Mouse (Mus musculus): Measurements from ENCODE around the gene Atp2a2. TPM values are rescaled to one million over a fixed set of nuclear protein-coding genes. Genes with fewer than 3 reads are reported as not detected.
A peak's percentile ranks its signal among the peaks of the same experiment; 100 is the strongest.

The Atp2a2 gene
- total and polyA plus RNA-seq, 2 experiments from 2014 or later: 785 to 2,277 TPM

GRCm38 (mm10) chr5:122503015-122503759 lies 1.2 kb upstream of the Atp2a2 start:
- Histone ChIP-seq H3K4me2 (ENCODE audit: low read depth, low read length) (peak overlapping the region; percentile 67), H3K27ac (ENCODE audit: low read depth) (peak overlapping the region; percentile 100), H3K9ac (replicated peaks; ENCODE audit: low read depth, low read length) (peak overlapping the region; percentile 82), H3K4me3 (ENCODE audit: low read depth, low read length) (peak overlapping the region; percentile 97), H3K9me3 (replicated peaks; ENCODE audit: control insufficient read depth, low read length) (no peaks in the 10 kb centered on the region), H3K27me3 (ENCODE audit: control insufficient read depth, insufficient read depth, low read length) (no peaks in the 10 kb centered on the region), H3K36me3 (replicated peaks; ENCODE audit: control insufficient read depth, insufficient read depth, low read length) (peaks cover 4% of the 10 kb centered on the region; the same call in 1 of the 2 replicates), H3K4me1 (ENCODE audit: control insufficient read depth, insufficient read depth) (peaks cover 11% of the 10 kb centered on the region)
- WGBS: 38% methylated on average over 15 of the region's 15 CpGs
- no peak for TF ChIP-seq CTCF (IDR thresholded peaks at IDR 0.05; ENCODE audit: low read depth)
- no peak for TF ChIP-seq EP300 (IDR thresholded peaks at IDR 0.05; ENCODE audit: low read depth)
- ATAC-seq (ENCODE audit: insufficient read depth, low read depth) (no peak), DNase-seq (ENCODE audit: low spot score) (no peak)

GRCm38 (mm10) chr5:122501101-122502076 lies 636 bp downstream of the Atp2a2 start:
- Histone ChIP-seq H3K9me3 (replicated peaks; ENCODE audit: control insufficient read depth, low read length) (no peaks in the 10 kb centered on the region), H3K4me1 (ENCODE audit: control insufficient read depth, insufficient read depth) (peaks cover 11% of the 10 kb centered on the region), H3K36me3 (replicated peaks; ENCODE audit: control insufficient read depth, insufficient read depth, low read length) (peaks cover 18% of the 10 kb centered on the region), H3K27ac (ENCODE audit: low read depth) (peak overlapping the region; percentile 100), H3K9ac (replicated peaks; ENCODE audit: low read depth, low read length) (peak overlapping the region; percentile 100), H3K4me2 (ENCODE audit: low read depth, low read length) (peak overlapping the region; percentile 66), H3K27me3 (ENCODE audit: control insufficient read depth, insufficient read depth, low read length) (no peaks in the 10 kb centered on the region), H3K4me3 (ENCODE audit: low read depth, low read length) (peak overlapping the region; percentile 97)
- ATAC-seq (ENCODE audit: insufficient read depth, low read depth) (peak; percentile 18), DNase-seq (ENCODE audit: low spot score) (no peak)
- WGBS: under 1% methylated on average over 100 of the region's 113 CpGs
- TF ChIP-seq CTCF (IDR thresholded peaks at IDR 0.05; ENCODE audit: low read depth) (no peak), EP300 (IDR thresholded peaks at IDR 0.05; ENCODE audit: low read depth) (no peak)

GRCm38 (mm10) chr5:122500563-122500962 lies 1.5 kb downstream of the Atp2a2 start:
- no peaks in the 10 kb centered on the region for H3K27me3 ChIP-seq (ENCODE audit: control insufficient read depth, insufficient read depth, low read length)
- H3K9ac ChIP-seq (replicated peaks; ENCODE audit: low read depth, low read length): peak overlapping the region; percentile 100
- peak overlapping the region; percentile 66 for H3K4me2 ChIP-seq (ENCODE audit: low read depth, low read length)
- ATAC-seq (ENCODE audit: insufficient read depth, low read depth) (no peak), DNase-seq (ENCODE audit: low spot score) (no peak)
- peaks cover 11% of the 10 kb centered on the region for H3K4me1 ChIP-seq (ENCODE audit: control insufficient read depth, insufficient read depth)
- H3K27ac ChIP-seq (ENCODE audit: low read depth): peak overlapping the region; percentile 100
- 11% methylated on average over 5 of the region's 5 CpGs for WGBS
- peak overlapping the region; percentile 97 for H3K4me3 ChIP-seq (ENCODE audit: low read depth, low read length)
- H3K9me3 ChIP-seq (replicated peaks; ENCODE audit: control insufficient read depth, low read length): no peaks in the 10 kb centered on the region
- peaks cover 26% of the 10 kb centered on the region for H3K36me3 ChIP-seq (replicated peaks; ENCODE audit: control insufficient read depth, insufficient read depth, low read length)
- no peak for TF ChIP-seq EP300 (IDR thresholded peaks at IDR 0.05; ENCODE audit: low read depth)
- no peak for TF ChIP-seq CTCF (IDR thresholded peaks at IDR 0.05; ENCODE audit: low read depth)

GRCm38 (mm10) chr5:122500141-122500540 lies 1.9 kb downstream of the Atp2a2 start:
- DNase-seq (ENCODE audit: low spot score): peak; percentile 77
- WGBS: 15% methylated on average over 4 of the region's 4 CpGs

GRCm38 (mm10) chr5:122498046-122498445 lies 4.0 kb downstream of the Atp2a2 start:
- 33% methylated on average over 2 of the region's 2 CpGs for WGBS
- ATAC-seq (ENCODE audit: insufficient read depth, low read depth): no peak
- H3K36me3 ChIP-seq (replicated peaks; ENCODE audit: control insufficient read depth, insufficient read depth, low read length): peaks cover 51% of the 10 kb centered on the region

More at GRCm38 (mm10) chr5:122500141-122500540, 1.9 kb downstream of the Atp2a2 start:
- Histone ChIP-seq H3K4me2 (ENCODE audit: low read depth, low read length) (peak overlapping the region; percentile 66), H3K27ac (ENCODE audit: low read depth) (peak overlapping the region; percentile 100), H3K4me3 (ENCODE audit: low read depth, low read length) (peak overlapping the region; percentile 97), H3K27me3 (ENCODE audit: control insufficient read depth, insufficient read depth, low read length) (no peaks in the 10 kb centered on the region), H3K9me3 (replicated peaks; ENCODE audit: control insufficient read depth, low read length) (no peaks in the 10 kb centered on the region), H3K4me1 (ENCODE audit: control insufficient read depth, insufficient read depth) (peaks cover 11% of the 10 kb centered on the region), H3K9ac (replicated peaks; ENCODE audit: low read depth, low read length) (peak overlapping the region; percentile 100), H3K36me3 (replicated peaks; ENCODE audit: control insufficient read depth, insufficient read depth, low read length) (peaks cover 31% of the 10 kb centered on the region)
- TF ChIP-seq CTCF (IDR thresholded peaks at IDR 0.05; ENCODE audit: low read depth) (no peak), EP300 (IDR thresholded peaks at IDR 0.05; ENCODE audit: low read depth) (0 out of 2 replicates have a peak, but pooled peaks have one; percentile 10)
- ATAC-seq (ENCODE audit: insufficient read depth, low read depth): 0 out of 2 replicates have a peak, but pooled peaks have one; percentile 9

More at GRCm38 (mm10) chr5:122498046-122498445, 4.0 kb downstream of the Atp2a2 start:
- TF ChIP-seq EP300 (IDR thresholded peaks at IDR 0.05; ENCODE audit: low read depth): no peak
- TF ChIP-seq CTCF (IDR thresholded peaks at IDR 0.05; ENCODE audit: low read depth): no peak
- Histone ChIP-seq H3K27me3 (ENCODE audit: control insufficient read depth, insufficient read depth, low read length) (no peaks in the 10 kb centered on the region), H3K4me3 (ENCODE audit: low read depth, low read length) (peak overlapping the region; percentile 97), H3K9ac (replicated peaks; ENCODE audit: low read depth, low read length) (peak overlapping the region; percentile 84), H3K27ac (ENCODE audit: low read depth) (peak overlapping the region; percentile 80), H3K4me1 (ENCODE audit: control insufficient read depth, insufficient read depth) (peaks cover 4% of the 10 kb centered on the region; the same call in 1 of the 2 replicates), H3K4me2 (ENCODE audit: low read depth, low read length) (peak overlapping the region; percentile 66), H3K9me3 (replicated peaks; ENCODE audit: control insufficient read depth, low read length) (no peaks in the 10 kb centered on the region)
- no peak for DNase-seq (ENCODE audit: low spot score)

Data from heart, postnatal 0 days (tissue).